Mouse (Mus musculus): Measurements from ENCODE around the gene Sfxn5.

- TF ChIP-seq CTCF (IDR thresholded peaks at IDR 0.05), result no peak
- TF ChIP-seq EP300 (IDR thresholded peaks at IDR 0.05), result no peak
These were observed 83.4 kb downstream of the Sfxn5 start for GRCm38 (mm10) chr6:85249821-85250220.
